Mouse (Mus musculus): ENCODE data around the gene Cntrl.

- no peak for TF ChIP-seq EP300 (IDR thresholded peaks at IDR 0.05; ENCODE audit: low read depth)
- no peak for TF ChIP-seq CTCF (IDR thresholded peaks at IDR 0.05; ENCODE audit: low read depth)
These were observed 102.4 kb downstream of the Cntrl start for GRCm38 (mm10) chr2:35211681-35212080.
